Mouse (Mus musculus) heart, postnatal 14 days (tissue): ENCODE data around the gene Fars2. TPM values are rescaled to one million over a fixed set of nuclear protein-coding genes. Genes with fewer than 3 reads are reported as not detected.
A peak's percentile ranks its signal among the peaks of the same experiment; 100 is the strongest.

ENCODE experiments used
- DNase-seq, 2 experiments: peaks; one replicate each; pipeline ENCODE4 v3.0.0; 2021 to 2022
- intact Hi-C: fragments of 180-260 bp; cut with DNase I; formaldehyde crosslinking; loops from one replicate; pipeline ENCODE4 v1.15.1; 2025
- long read RNA-seq, 2 experiments: library from polyadenylated mRNA; stranded (forward); transcript quantifications; one replicate each; pipeline ENCODE4 v2.0.0; 2021
- total RNA-seq, 2 experiments: library from RNA; stranded (reverse); gene quantifications; 2 replicates each; pipeline ENCODE4 v1.2.3; 2021

Gene Fars2
- 10 to 100 TPM; 63.2 to 65.6 TPM for total RNA-seq
- long read RNA-seq, experiment 1, transcript Fars2-201 (7 exons, 2,125 nt): major isoform, 144 of 157 reads
- long read RNA-seq, experiment 1, partial matches to known transcripts: 2 of 157 reads
- long read RNA-seq, experiment 1, other reads (novel, unspliced or antisense): 8 of 157 reads
- long read RNA-seq, experiment 2, transcript Fars2-201 (7 exons, 2,125 nt): major isoform, 112 of 123 reads
- long read RNA-seq, experiment 2, partial matches to known transcripts: 3 of 123 reads
- long read RNA-seq, experiment 2, other reads (novel, unspliced or antisense): 5 of 123 reads

- intact Hi-C loops: loop anchor here (5.0 kb wide), 1 partner anchor 95 kb away; no protein-coding TSS in a partner anchor
Measured at GRCm38 (mm10) chr13:36117143-36118014, at the start of gene Fars2, which contains the start of gene Lyrm4. Gene Fars2 (plus strand): TSS chr13:36117412. Gene Lyrm4 (minus strand): TSS chr13:36117526.

DNA sequence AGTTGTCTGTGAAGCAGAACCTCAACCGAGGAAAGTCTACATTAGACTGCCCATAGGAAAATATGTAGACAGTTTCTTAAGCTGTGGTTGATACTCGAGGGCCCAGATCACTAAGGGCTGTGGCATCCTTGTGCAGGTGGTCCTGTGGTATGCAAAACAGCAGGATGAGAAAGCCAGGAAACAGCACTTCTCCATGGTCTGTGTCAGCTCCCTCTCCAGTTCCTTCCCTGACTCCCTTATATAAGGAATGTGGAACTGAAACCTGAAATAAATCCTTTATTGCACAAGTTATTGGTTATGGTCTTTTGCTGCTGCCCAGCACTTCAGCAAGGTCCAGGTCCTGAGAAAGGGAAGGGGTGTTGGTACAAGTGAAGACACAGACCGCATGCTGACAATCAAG, 42.7 kb upstream of the Fars2 start:
- DNase-seq: no peak
- intact Hi-C loops: no loop called here

More at GRCm38 (mm10) chr13:36117143-36118014, at the start of gene Fars2, which contains the start of gene Lyrm4:
- DNase-seq: peak; percentile 97 to 98

DNA sequence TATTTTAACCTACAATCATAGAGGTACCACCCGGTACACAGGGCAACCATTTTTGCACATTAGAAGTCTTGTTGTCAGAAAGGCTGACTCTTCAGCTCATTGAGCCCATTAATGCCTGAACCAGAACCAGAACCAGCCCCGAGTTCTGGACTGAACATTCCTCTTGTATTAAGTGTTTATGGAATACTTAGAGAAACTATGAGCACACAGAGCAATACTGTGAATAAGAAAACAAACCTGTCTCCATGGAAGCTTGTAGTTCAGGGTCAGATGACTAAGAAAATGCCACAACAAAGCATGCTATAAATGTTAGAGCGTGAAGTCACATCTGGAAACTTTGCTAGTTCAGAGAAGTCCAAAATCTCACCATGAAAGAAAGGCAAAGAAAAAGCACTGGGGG, 35.6 kb upstream of the Fars2 start:
- intact Hi-C loops: no loop called here
- DNase-seq: no peak

GRCm38 (mm10) chr13:36084701-36085100, 32.5 kb upstream of the Fars2 start:
- intact Hi-C loops: no loop called here
- DNase-seq: no peak

DNA sequence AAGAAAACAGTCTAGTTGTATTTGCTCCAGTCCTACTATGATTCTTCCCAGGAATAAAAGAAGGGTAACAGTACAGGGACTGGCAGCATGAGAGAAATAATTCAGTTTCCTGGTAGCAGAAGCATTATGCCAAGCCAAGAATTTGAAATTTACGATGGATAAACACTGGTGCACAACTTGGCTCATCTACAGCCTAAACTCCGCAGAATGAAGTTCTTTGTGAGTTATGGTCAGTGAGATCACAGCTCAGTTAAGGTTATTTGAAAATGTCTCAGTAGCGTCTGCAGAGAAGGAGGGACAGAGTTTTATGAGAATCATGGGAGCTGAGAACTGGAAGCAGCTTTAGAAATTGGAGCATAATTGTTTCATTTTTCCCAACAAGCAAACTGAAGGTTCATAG, 31.2 kb upstream of the Fars2 start:
- DNase-seq: no peak
- intact Hi-C loops: no loop called here

DNA sequence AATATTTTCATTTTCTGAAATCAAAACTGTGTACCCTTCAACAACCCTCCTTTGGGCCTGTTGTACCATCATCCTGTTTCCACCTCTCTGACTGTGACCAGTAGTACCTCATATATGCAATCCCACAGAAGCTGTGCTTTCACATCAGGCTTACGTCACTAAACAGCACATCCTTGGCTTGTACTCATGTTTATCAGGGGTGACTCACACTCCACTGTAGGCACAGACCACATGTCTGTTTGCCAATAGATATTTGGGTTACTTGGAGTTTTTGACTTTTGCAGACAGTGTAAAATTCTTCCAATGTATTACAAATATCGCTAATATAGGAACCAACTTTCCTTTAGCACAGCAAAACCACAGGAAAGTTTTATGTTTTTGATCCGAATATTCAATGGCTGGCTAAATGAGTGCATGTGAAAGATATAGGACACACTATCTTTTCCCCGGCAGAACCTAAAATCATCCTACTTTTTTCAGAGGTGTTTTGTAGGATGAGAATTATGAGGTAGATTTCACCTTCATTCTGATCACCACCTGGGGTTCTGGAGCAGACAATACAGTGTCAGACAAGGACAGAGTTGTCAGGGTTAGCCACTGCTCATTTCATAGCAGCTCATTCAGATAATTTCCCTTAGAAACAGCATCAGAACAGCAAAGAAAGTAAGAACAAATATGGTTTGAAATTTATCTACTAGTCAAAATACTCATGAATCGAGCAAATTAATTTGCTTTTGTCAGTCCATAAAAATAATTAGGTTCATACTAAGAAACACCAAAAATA, 30.4 kb upstream of the Fars2 start:
- intact Hi-C loops: no loop called here
- DNase-seq: no peak

DNA sequence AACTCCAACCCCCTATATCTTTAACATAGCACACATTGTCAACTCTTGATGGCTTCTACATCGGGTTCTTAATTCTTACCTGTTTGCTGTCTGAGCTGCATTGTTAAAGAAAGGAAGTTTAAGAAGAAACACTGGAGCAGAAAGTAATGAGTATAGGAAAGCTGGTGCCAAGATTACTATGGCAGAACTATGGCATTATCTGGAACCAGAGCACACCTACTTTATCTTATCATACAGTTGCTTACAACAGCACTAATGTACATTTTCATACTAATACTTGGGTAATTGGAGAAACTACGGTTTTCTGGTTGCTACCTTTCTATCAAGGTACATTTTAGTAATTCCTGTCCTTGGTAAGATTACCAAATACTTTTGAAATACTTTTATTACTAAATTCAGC, 29.8 kb upstream of the Fars2 start:
- intact Hi-C loops: no loop called here

DNA sequence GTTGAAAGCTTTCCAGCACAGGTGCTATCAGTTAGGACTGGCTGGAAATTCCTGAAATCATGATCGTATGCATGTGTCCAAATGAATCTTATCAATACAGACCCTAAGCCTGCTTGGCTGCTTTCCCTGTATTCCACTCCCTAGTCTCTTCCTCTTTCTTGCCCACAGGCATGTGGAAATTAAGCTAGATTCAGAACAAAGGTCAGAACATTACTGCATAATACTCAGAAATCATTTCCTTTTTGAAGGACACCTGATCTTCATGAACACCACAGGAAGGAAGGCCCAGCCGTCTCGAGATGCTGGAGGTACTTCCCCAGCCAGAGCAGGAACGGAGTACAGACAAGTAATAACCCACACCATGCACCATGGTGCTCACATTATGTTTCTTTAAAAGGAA, 29.0 kb upstream of the Fars2 start:
- intact Hi-C loops: no loop called here
- DNase-seq: no peak

More for the DNA sequence above, 29.8 kb upstream of the Fars2 start:
- DNase-seq: no peak

DNA sequence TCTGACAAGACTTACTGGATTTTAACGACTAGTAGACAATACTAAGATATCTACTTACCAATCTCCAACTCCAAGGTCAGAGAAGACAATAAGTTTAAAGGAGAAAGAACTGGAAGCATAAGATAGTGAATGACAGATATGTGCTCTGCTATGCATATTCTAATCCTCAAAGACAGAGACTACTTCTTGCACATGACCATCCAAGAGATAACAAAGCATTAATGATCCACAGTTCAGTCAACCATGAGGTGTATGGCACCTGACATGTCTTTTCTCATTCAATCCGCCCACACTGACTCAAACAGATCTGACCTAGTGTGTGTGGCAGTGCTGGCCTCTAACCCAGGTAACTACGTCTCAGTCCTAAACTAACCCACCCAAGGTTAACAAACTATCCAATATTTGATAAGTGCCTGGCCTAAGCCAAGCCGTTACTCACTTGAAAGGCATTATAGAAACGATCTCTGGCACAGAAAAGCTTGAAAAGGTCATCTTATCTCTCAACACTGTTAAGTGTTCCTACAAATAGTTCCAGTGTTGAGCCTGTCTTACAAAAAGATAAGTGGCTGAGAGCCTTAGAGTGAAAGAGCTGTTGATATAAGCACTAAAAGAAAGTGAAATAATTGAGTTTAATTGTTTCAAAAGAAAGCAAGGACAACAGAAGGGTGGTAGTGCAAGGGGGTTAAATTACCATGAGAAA, 20.4 kb upstream of the Fars2 start:
- DNase-seq: no peak
- intact Hi-C loops: no loop called here

- intact Hi-C loops: loop anchor here (5.0 kb wide), 1 partner anchor 53 kb away; no protein-coding TSS in a partner anchor
- peak; percentile 17 to 19 for DNase-seq
Measured at GRCm38 (mm10) chr13:36105591-36105990, 11.6 kb upstream of the Fars2 start.

DNA sequence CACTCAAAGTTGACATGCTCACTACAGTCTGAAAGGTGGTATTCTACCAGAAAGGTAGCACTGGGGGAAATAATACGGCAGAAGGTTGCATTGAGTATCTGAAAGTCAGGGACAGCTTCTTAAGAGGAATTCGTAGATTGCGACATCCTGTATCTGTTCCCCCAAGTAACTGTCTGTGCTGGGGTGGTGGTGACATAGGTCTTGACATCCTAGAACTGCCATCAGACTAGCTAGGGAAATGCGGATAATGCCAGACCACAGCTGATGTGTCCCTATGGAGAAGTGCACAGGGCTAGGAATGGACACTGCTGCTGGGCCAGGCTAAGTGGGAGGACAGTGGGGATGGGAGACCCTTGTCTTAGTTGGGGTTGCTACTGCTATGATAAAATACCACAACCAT, 8.7 kb upstream of the Fars2 start:
- DNase-seq: no peak
- intact Hi-C loops: loop anchor here (5.0 kb wide), 1 partner anchor 56 kb away; no protein-coding TSS in a partner anchor

- DNase-seq: no peak
- intact Hi-C loops: no loop called here
Measured at GRCm38 (mm10) chr13:36111331-36111730, 5.9 kb upstream of the Fars2 start.

GRCm38 (mm10) chr13:36113181-36113580, 4.0 kb upstream of the Fars2 start:
- no peak for DNase-seq
- intact Hi-C loops: no loop called here

- intact Hi-C loops: loop anchor here (5.0 kb wide), 1 partner anchor 94 kb away; no protein-coding TSS in a partner anchor
- DNase-seq: peak; percentile 21 to 29
Measured at GRCm38 (mm10) chr13:36116520-36117142, 581 bp upstream of the Fars2 start.

DNA sequence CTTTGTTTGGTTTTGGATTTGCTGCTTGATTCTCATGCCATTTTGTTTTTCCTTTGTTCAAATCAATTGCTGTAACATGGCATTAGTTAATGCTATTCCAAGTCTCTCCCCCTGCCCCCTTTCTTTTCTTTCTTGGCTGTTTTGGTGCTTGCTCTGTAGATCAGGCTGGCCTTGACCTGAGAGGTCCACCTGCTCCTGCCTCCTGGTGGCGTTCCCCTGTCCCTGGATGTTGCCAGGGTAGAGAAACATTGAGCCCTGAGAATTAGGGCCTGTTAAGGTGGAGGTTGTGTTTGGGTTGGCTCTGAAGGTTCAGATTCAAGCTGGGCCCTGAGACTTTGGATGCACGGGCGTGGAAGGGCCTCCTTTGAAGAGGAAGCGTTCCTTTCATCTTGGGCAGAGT, 2.5 kb downstream of the Fars2 start:
- intact Hi-C loops: loop anchor here (5.0 kb wide), 1 partner anchor 97 kb away; no protein-coding TSS in a partner anchor
- no peak for DNase-seq

DNA sequence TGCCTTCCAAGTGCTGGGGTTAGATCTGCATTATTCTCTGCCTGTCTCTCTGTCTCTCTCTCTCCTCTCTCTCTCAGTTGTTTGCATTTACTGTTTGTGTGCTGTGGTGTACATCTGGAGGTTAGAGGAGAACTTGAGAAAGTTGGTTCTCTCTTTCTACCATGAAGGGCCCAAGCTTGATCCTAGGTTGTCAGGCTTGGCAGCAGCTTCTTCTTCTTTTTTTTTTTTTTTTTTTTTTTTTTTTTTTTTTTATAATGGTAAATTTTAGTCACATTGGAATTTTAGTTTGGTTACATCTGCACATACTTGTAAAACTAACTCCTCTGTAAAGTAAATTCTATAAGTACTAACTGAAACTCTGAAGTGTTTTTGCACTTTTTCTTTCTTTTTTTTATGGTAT, 3.4 kb downstream of the Fars2 start:
- intact Hi-C loops: no loop called here
- no peak for DNase-seq

DNA sequence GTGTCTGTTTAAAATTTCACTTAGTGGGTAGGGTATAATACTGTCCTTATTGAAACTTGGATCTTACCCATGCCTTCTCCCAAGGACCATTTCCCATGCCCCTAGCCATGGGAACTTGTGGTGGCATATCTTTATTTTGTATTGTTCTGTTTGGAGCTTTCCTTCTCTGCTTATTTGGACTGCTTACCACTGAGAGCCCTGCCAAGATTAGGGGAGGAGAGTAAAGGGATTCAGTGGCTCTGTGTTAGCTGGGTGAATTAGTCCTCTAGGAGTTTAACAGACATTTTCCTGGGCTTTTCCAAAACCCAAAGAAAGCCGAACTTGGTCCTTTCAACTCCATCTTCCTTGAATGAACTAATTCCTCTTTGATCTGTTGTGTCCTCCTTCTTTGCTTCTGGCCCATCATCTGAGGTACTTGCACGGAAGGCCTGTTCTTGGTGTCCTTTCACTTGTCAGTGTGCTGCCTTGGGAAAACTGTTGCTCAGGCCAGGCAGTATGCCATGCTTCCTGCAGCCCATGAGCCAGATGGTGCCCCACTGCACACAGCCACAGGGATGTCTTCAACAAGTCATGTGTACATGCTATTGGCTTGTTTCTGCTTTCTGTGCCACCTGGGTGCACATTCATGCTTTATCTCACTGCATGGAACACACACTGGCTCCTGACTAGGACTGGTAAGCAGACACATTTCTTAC, 12.3 kb downstream of the Fars2 start:
- intact Hi-C loops: no loop called here

GRCm38 (mm10) chr13:36131401-36131800, 14.2 kb downstream of the Fars2 start:
- no peak for DNase-seq
- intact Hi-C loops: no loop called here

More for the DNA sequence above, 12.3 kb downstream of the Fars2 start:
- DNase-seq: no peak
